Mouse (Mus musculus) neural tube, embryonic 13.5 days (tissue): Measurements from ENCODE around the gene Efna2. TPM values are rescaled to one million over a fixed set of nuclear protein-coding genes. Genes with fewer than 3 reads are reported as not detected.

Source experiments
- ATAC-seq: fragments of 200-750 bp; cut with Nextera tagmentation; 2 replicates; pipeline ENCODE4 v1.8.0; 2017; ENCODE audit warnings: low read depth, mild to moderate bottlenecking, moderate TSS enrichment, moderate library complexity
- H3K27ac ChIP-seq: fragments of 300-500 bp; sonication (generic); replicated peaks from 2 replicates; pipeline ENCODE4 v1.5.1; 2015; ENCODE audit warnings: moderate library complexity, mild to moderate bottlenecking, inconsistent platforms
- H3K27me3 ChIP-seq: fragments of 300-500 bp; sonication (generic); 2 replicates; pipeline ENCODE4 v1.6.1; 2015; ENCODE audit warnings: mild to moderate bottlenecking, inconsistent platforms
- H3K36me3 ChIP-seq: fragments of 300-500 bp; sonication (generic); 2 replicates; pipeline ENCODE4 v1.6.1; 2015; ENCODE audit warnings: mild to moderate bottlenecking, inconsistent platforms
- H3K4me1 ChIP-seq: fragments of 300-500 bp; sonication (generic); replicated peaks from 2 replicates; pipeline ENCODE4 v1.6.1; 2015; ENCODE audit warnings: inconsistent platforms
- H3K4me2 ChIP-seq: fragments of 300-500 bp; sonication (generic); 2 replicates; pipeline ENCODE4 v1.6.1; 2015; ENCODE audit warnings: inconsistent platforms, mild to moderate bottlenecking, moderate library complexity
- H3K4me3 ChIP-seq: fragments of 300-500 bp; sonication (generic); 2 replicates; pipeline ENCODE4 v1.5.1; 2015; ENCODE audit warnings: mild to moderate bottlenecking, inconsistent platforms
- H3K9ac ChIP-seq: fragments of 300-500 bp; sonication (generic); 2 replicates; pipeline ENCODE4 v1.6.1; 2015; ENCODE audit warnings: moderate library complexity, mild to moderate bottlenecking, inconsistent platforms
- H3K9me3 ChIP-seq: fragments of 300-500 bp; sonication (generic); 2 replicates; pipeline ENCODE4 v1.6.1; 2016; ENCODE audit warnings: inconsistent platforms
- WGBS: fragments of 180-500 bp; shearing (Covaris S2); methylation state at CpG from one replicate; pipeline ENCODE4 v1.1.7; 2015; 5-methylcytosine and 5-hydroxymethylcytosine counted together
- polyA plus RNA-seq: library from polyadenylated mRNA; unstranded; fragments of >200 nt; fragmentation: Nextera tagmentation; extraction: Ambion mirVana; gene quantifications from 2 replicates; pipeline ENCODE4 v1.2.1, GENCODE M21; 2015

Efna2 gene
- polyA plus RNA-seq, 1 experiment from 2014 or later: 34.0 TPM

- H3K4me1 ChIP-seq: peaks cover 83% of the 10 kb centered on the region
- WGBS: 9% methylated on average over 12 of the region's 12 CpGs
- ATAC-seq: 0 out of 2 replicates have a peak, but pooled peaks have one; percentile 4
These were observed 20.2 kb upstream of the Efna2 start for GRCm38 (mm10) chr10:80159021-80159560.

GRCm38 (mm10) chr10:80159561-80160454 is 19.5 kb upstream of the Efna2 start:
- Histone ChIP-seq H3K4me2 (peak overlapping the region; percentile 65), H3K4me1 (peaks cover 83% of the 10 kb centered on the region), H3K36me3 (peaks cover 32% of the 10 kb centered on the region), H3K9ac (peak overlapping the region; percentile 65), H3K27me3 (no peaks in the 10 kb centered on the region), H3K4me3 (peak overlapping the region; percentile 42), H3K27ac (peak overlapping the region; percentile 93), H3K9me3 (no peaks in the 10 kb centered on the region)
- ATAC-seq: peak; percentile 76
- under 1% methylated on average over 55 of the region's 55 CpGs for WGBS

More at GRCm38 (mm10) chr10:80159021-80159560, 20.2 kb upstream of the Efna2 start:
- Histone ChIP-seq H3K36me3 (peaks cover 39% of the 10 kb centered on the region), H3K9ac (peak overlapping the region; percentile 65), H3K27me3 (no peaks in the 10 kb centered on the region), H3K27ac (peak overlapping the region; percentile 93), H3K4me3 (peak overlapping the region; percentile 42), H3K9me3 (no peaks in the 10 kb centered on the region), H3K4me2 (peak overlapping the region; percentile 65)

GRCm38 (mm10) chr10:80160455-80161371 is 18.6 kb upstream of the Efna2 start:
- no peaks in the 10 kb centered on the region for H3K27me3 ChIP-seq
- under 1% methylated on average over 33 of the region's 33 CpGs for WGBS
- H3K4me1 ChIP-seq: peaks cover 83% of the 10 kb centered on the region
- no peaks in the 10 kb centered on the region for H3K9me3 ChIP-seq
- H3K27ac ChIP-seq: peak overlapping the region; percentile 93
- H3K4me2 ChIP-seq: peak overlapping the region; percentile 65
- peak overlapping the region; percentile 42 for H3K4me3 ChIP-seq
- peaks cover 23% of the 10 kb centered on the region for H3K36me3 ChIP-seq
- ATAC-seq: no peak
- H3K9ac ChIP-seq: peak overlapping the region; percentile 57

- peak overlapping the region; percentile 57 for H3K9ac ChIP-seq
- WGBS: 8% methylated on average over 7 of the region's 7 CpGs
- H3K4me3 ChIP-seq: 0 out of 2 replicates have a peak overlapping the region, but pooled peaks have one; percentile 42
- H3K27ac ChIP-seq: peak overlapping the region; percentile 93
- peaks cover 81% of the 10 kb centered on the region for H3K4me1 ChIP-seq
- no peak for ATAC-seq
- peaks cover 13% of the 10 kb centered on the region for H3K36me3 ChIP-seq
- H3K4me2 ChIP-seq: peak overlapping the region; percentile 65
- no peaks in the 10 kb centered on the region for H3K27me3 ChIP-seq
- H3K9me3 ChIP-seq: no peaks in the 10 kb centered on the region
These were observed 17.6 kb upstream of the Efna2 start for GRCm38 (mm10) chr10:80161522-80162242.

GRCm38 (mm10) chr10:80162243-80162608 is 17.1 kb upstream of the Efna2 start:
- Histone ChIP-seq H3K9me3 (no peaks in the 10 kb centered on the region), H3K4me3 (no peak overlapping the region), H3K27me3 (no peaks in the 10 kb centered on the region), H3K4me1 (peaks cover 81% of the 10 kb centered on the region), H3K36me3 (peaks cover 8% of the 10 kb centered on the region), H3K4me2 (no peak overlapping the region), H3K27ac (peak overlapping the region; percentile 93; the same call in 1 of the 2 replicates), H3K9ac (no peak overlapping the region)
- WGBS: 80% methylated on average over 3 of the region's 3 CpGs
- ATAC-seq: no peak

- H3K9ac ChIP-seq: no peak overlapping the region
- H3K27me3 ChIP-seq: no peaks in the 10 kb centered on the region
- H3K4me2 ChIP-seq: no peak overlapping the region
- WGBS: 78% methylated on average over 6 of the region's 6 CpGs
- H3K27ac ChIP-seq: no peak overlapping the region
- H3K4me1 ChIP-seq: peaks cover 77% of the 10 kb centered on the region
- ATAC-seq: no peak
- H3K9me3 ChIP-seq: no peaks in the 10 kb centered on the region
- peaks cover 3% of the 10 kb centered on the region; the same call in 1 of the 2 replicates for H3K36me3 ChIP-seq
- no peak overlapping the region for H3K4me3 ChIP-seq
These were observed 16.5 kb upstream of the Efna2 start for GRCm38 (mm10) chr10:80162716-80163299.

GRCm38 (mm10) chr10:80163721-80164120 is 15.6 kb upstream of the Efna2 start:
- no peak for ATAC-seq
- H3K27me3 ChIP-seq: no peaks in the 10 kb centered on the region
- peak overlapping the region; percentile 44; the same call in 1 of the 2 replicates for H3K4me3 ChIP-seq
- H3K36me3 ChIP-seq: peaks cover 1% of the 10 kb centered on the region; the same call in 1 of the 2 replicates
- H3K4me2 ChIP-seq: peak overlapping the region; percentile 89
- WGBS: 79% methylated on average over 8 of the region's 8 CpGs
- H3K9ac ChIP-seq: peak overlapping the region; percentile 14; the same call in 1 of the 2 replicates
- H3K9me3 ChIP-seq: no peaks in the 10 kb centered on the region
- H3K4me1 ChIP-seq: peaks cover 72% of the 10 kb centered on the region
- H3K27ac ChIP-seq: peak overlapping the region; percentile 18; the same call in 1 of the 2 replicates

- Histone ChIP-seq H3K27ac (peak overlapping the region; percentile 92), H3K27me3 (no peaks in the 10 kb centered on the region), H3K4me2 (peak overlapping the region; percentile 89), H3K4me3 (peak overlapping the region; percentile 44), H3K4me1 (peaks cover 72% of the 10 kb centered on the region), H3K9me3 (no peaks in the 10 kb centered on the region), H3K9ac (peak overlapping the region; percentile 84), H3K36me3 (no peaks in the 10 kb centered on the region)
- WGBS: 9% methylated on average over 44 of the region's 44 CpGs
- ATAC-seq: no peak; the same call in 1 of the 2 replicates
These were observed 14.9 kb upstream of the Efna2 start for GRCm38 (mm10) chr10:80164161-80164997.

- Histone ChIP-seq H3K36me3 (peaks cover 4% of the 10 kb centered on the region), H3K27me3 (no peaks in the 10 kb centered on the region), H3K4me2 (peak overlapping the region; percentile 89), H3K4me1 (peaks cover 76% of the 10 kb centered on the region), H3K4me3 (peak overlapping the region; percentile 44), H3K27ac (peak overlapping the region; percentile 92), H3K9me3 (no peaks in the 10 kb centered on the region), H3K9ac (peak overlapping the region; percentile 84)
- whole genome bisulfite sequencing: 0% methylated on average over 17 of the region's 17 CpGs
- peak; percentile 23 for ATAC-seq
These were observed 14.3 kb upstream of the Efna2 start for GRCm38 (mm10) chr10:80164998-80165344.

GRCm38 (mm10) chr10:80165392-80166128 is 13.7 kb upstream of the Efna2 start, which contains the start of gene Cirbp:
Cirbp (plus strand) TSS chr10:80165985.
- Histone ChIP-seq H3K4me1 (peaks cover 77% of the 10 kb centered on the region), H3K9me3 (no peaks in the 10 kb centered on the region), H3K27me3 (no peaks in the 10 kb centered on the region), H3K4me2 (peak within 1 kb of the TSS; percentile 89), H3K36me3 (peaks cover 10% of the 10 kb centered on the region), H3K27ac (peak within 1 kb of the TSS; percentile 92), H3K9ac (peak within 1 kb of the TSS; percentile 84), H3K4me3 (peak within 1 kb of the TSS; percentile 90)
- WGBS: 14% methylated on average over 20 of the region's 20 CpGs
- peak; percentile 3; the same call in 1 of the 2 replicates for ATAC-seq
